8 mouse cellular contexts compared by ENCODE assay signal in genomic region chr11:22972746-22973526, GRCm38 (mm10). TPM values are rescaled to one million over a fixed set of nuclear protein-coding genes. Genes with fewer than 3 reads are reported as not detected.
DNase-seq lines count a peak whose midpoint lies in the region; ATAC-seq and TF ChIP-seq lines count a peak whose summit lies in the region.

No protein-coding gene starts in this region.

- H3K4me2 ChIP-seq in hindbrain, embryonic 15.5 days = peak overlapping the region; percentile 56

- H3K9me3 ChIP-seq in hindbrain, embryonic 15.5 days = peaks cover 11% of the 10 kb centered on the region; the same call in 1 of the 2 replicates

- ATAC-seq in activated CD4-positive, CD25-positive, alpha-beta regulatory T cell, adult 4 months = peak; percentile 56
- peak; percentile 73 for ATAC-seq in hindbrain, embryonic 15.5 days (ENCODE audit: low FRiP score, low read depth)

- peak overlapping the region; percentile 55 for H3K9ac ChIP-seq in hindbrain, embryonic 15.5 days

- peak overlapping the region; percentile 50 for H3K4me3 ChIP-seq in hindbrain, embryonic 15.5 days
- peak overlapping the region; percentile 69 for H3K4me3 ChIP-seq in left cerebral cortex, adult 2 months
- H3K4me3 ChIP-seq in macrophage (ENCODE audit: inconsistent target) = peak overlapping the region; percentile 66

- peaks cover 16% of the 10 kb centered on the region for H3K36me3 ChIP-seq in hindbrain, embryonic 15.5 days
- H3K36me3 ChIP-seq in macrophage (ENCODE audit: inconsistent target) = no peaks in the 10 kb centered on the region; the same call in 1 of the 2 replicates

- intact Hi-C loops in left cerebral cortex, adult 2 months (cut with DNase I) = loop anchor here (2.0 to 5.0 kb wide), 2 partner anchors 460 to 686 kb away; partner anchors contain the start of gene Tmem17

- H3K79me2 ChIP-seq in macrophage (ENCODE audit: inconsistent target) = peaks cover 82% of the 10 kb centered on the region

- no peak for TF ChIP-seq CTCF in left cerebral cortex, adult 2 months (IDR thresholded peaks at IDR 0.05)

- peak; percentile 42 to 64 for DNase-seq in cerebellum, postnatal 4 days (ENCODE audit: low spot score in 2 of 2)
- DNase-seq in frontal cortex, postnatal 36 days (ENCODE audit: low spot score in 2 of 2) = peak; percentile 84 to 87
- DNase-seq in left cerebral cortex, adult 2 months (ENCODE audit: extremely low spot score in 1 of 2, low spot score in 2 of 2) = peak; percentile 84 to 86
- DNase-seq in retina, postnatal 7 days (ENCODE audit: low read depth, low spot score) = peak; percentile 49
- peak; percentile 62 to 86 for DNase-seq in urinary bladder, adult 18-20 months (ENCODE audit: low spot score in 2 of 2)

- H3K27me3 ChIP-seq in hindbrain, embryonic 15.5 days = no peaks in the 10 kb centered on the region

- 51% methylated on average over 40 of the region's 46 CpGs for WGBS in hindbrain, embryonic 15.5 days
- WGBS in macrophage (ENCODE audit: missing documents) = 36% methylated on average over 38 of the region's 46 CpGs

- peak overlapping the region; percentile 82 for H3K27ac ChIP-seq in hindbrain, embryonic 15.5 days (replicated peaks)
- H3K27ac ChIP-seq in left cerebral cortex, adult 2 months = peak overlapping the region; percentile 96
- peak overlapping the region; percentile 57 for H3K27ac ChIP-seq in macrophage

- H3K4me1 ChIP-seq in hindbrain, embryonic 15.5 days (replicated peaks) = peaks cover 34% of the 10 kb centered on the region

RNA-seq across cellular contexts. Expression of gene Zrsr1, which starts 1.1 kb away (rescaled TPM):
- polyA plus RNA-seq in activated CD4-positive, CD25-positive, alpha-beta regulatory T cell, adult 4 months (2017; shearing (Covaris generic)) = 1 to 10 TPM; 5.6 to 7.2 TPM
- polyA plus RNA-seq in hindbrain, embryonic 15.5 days (2015; fragmentation: Nextera tagmentation; extraction: Ambion mirVana) = 7.1 and 8.0 TPM in 2 replicates
- 10 to 100 TPM; 70.0 to 75.6 TPM for total RNA-seq in left cerebral cortex, adult 2 months (2021)
- 10 to 100 TPM in 14 of 26 experiments, 1 to 10 TPM in 12; 3.5 to 50.9 (median 12.9) TPM for total RNA-seq in macrophage (2018; cell fraction: chromatin; rRNA removed)
- 10 to 100 TPM in 14 of 26 experiments, 1 to 10 TPM in 12; 4.8 to 21.7 (median 10.6) TPM for total RNA-seq in macrophage (2018; cell fraction: cytosol; rRNA removed)
- total RNA-seq in macrophage (2018; cell fraction: nucleus; rRNA removed) = 10 to 100 TPM in 17 of 26 experiments, 1 to 10 TPM in 9; 6.9 to 37.6 (median 11.9) TPM
- polyA plus RNA-seq in macrophage (2018) = 5.8 to 35.6 TPM (median 21.9 TPM) in 3 replicates

RNA-seq across cellular contexts. Expression of gene Gm28048, which starts 9.0 kb away (rescaled TPM):
- 10 to 100 TPM; 32.8 to 42.2 TPM for polyA plus RNA-seq in activated CD4-positive, CD25-positive, alpha-beta regulatory T cell, adult 4 months (2017; shearing (Covaris generic))
- polyA plus RNA-seq in hindbrain, embryonic 15.5 days (2015; fragmentation: Nextera tagmentation; extraction: Ambion mirVana) = 3.7 and 3.9 TPM in 2 replicates
- total RNA-seq in left cerebral cortex, adult 2 months (2021) = 10 to 100 TPM in 1 of 2 experiments, 1 to 10 TPM in 1; 9.5 to 14.7 TPM
- 10 to 100 TPM in 25 of 26 experiments, 1 to 10 TPM in 1; 2.4 to 88.7 (median 35.0) TPM for total RNA-seq in macrophage (2018; cell fraction: chromatin; rRNA removed)
- total RNA-seq in macrophage (2018; cell fraction: cytosol; rRNA removed) = 10 to 100 TPM; 19.1 to 67.7 (median 35.9) TPM
- 100 to 1,000 TPM in 4 of 26 experiments, 10 to 100 TPM in 22; 27.3 to 164 (median 74.3) TPM for total RNA-seq in macrophage (2018; cell fraction: nucleus; rRNA removed)
- 31.7 to 42.4 TPM (median 33.8 TPM) in 3 replicates for polyA plus RNA-seq in macrophage (2018)

RNA-seq across cellular contexts. Expression of gene Commd1, which starts 9.2 kb away (rescaled TPM):
- 100 to 1,000 TPM in 1 of 2 experiments, 10 to 100 TPM in 1; 95.9 to 117 TPM for polyA plus RNA-seq in activated CD4-positive, CD25-positive, alpha-beta regulatory T cell, adult 4 months (2017; shearing (Covaris generic))
- polyA plus RNA-seq in hindbrain, embryonic 15.5 days (2015; fragmentation: Nextera tagmentation; extraction: Ambion mirVana) = 245 and 261 TPM in 2 replicates
- total RNA-seq in left cerebral cortex, adult 2 months (2021) = 10 to 100 TPM; 36.7 to 47.7 TPM
- total RNA-seq in macrophage (2018; cell fraction: chromatin; rRNA removed) = 10 to 100 TPM in 2 of 26 experiments, 1 to 10 TPM in 24; 1.1 to 11.2 (median 6.1) TPM
- 10 to 100 TPM; 40.8 to 77.3 (median 56.0) TPM for total RNA-seq in macrophage (2018; cell fraction: cytosol; rRNA removed)
- total RNA-seq in macrophage (2018; cell fraction: nucleus; rRNA removed) = 10 to 100 TPM in 6 of 26 experiments, 1 to 10 TPM in 20; 4.0 to 14.1 (median 7.8) TPM
- polyA plus RNA-seq in macrophage (2018) = 49.4 to 75.0 TPM (median 67.8 TPM) in 3 replicates

RNA-seq across cellular contexts. Expression of gene Cct4, which starts 17.4 kb away (rescaled TPM):
- 100 to 1,000 TPM; 227 to 238 TPM for polyA plus RNA-seq in activated CD4-positive, CD25-positive, alpha-beta regulatory T cell, adult 4 months (2017; shearing (Covaris generic))
- polyA plus RNA-seq in hindbrain, embryonic 15.5 days (2015; fragmentation: Nextera tagmentation; extraction: Ambion mirVana) = 259 and 275 TPM in 2 replicates
- total RNA-seq in left cerebral cortex, adult 2 months (2021) = 100 to 1,000 TPM in 1 of 2 experiments, 10 to 100 TPM in 1; 97.1 to 104 TPM
- total RNA-seq in macrophage (2018; cell fraction: chromatin; rRNA removed) = 100 to 1,000 TPM in 19 of 26 experiments, 10 to 100 TPM in 7; 57.6 to 148 (median 120) TPM
- total RNA-seq in macrophage (2018; cell fraction: cytosol; rRNA removed) = 100 to 1,000 TPM in 24 of 26 experiments, 10 to 100 TPM in 2; 95.9 to 136 (median 113) TPM
- total RNA-seq in macrophage (2018; cell fraction: nucleus; rRNA removed) = 100 to 1,000 TPM in 12 of 26 experiments, 10 to 100 TPM in 14; 55.7 to 148 (median 99.4) TPM
- polyA plus RNA-seq in macrophage (2018) = 114 to 180 TPM (median 117 TPM) in 3 replicates

RNA-seq across cellular contexts. Expression of gene Fam161a, which starts 34.4 kb away (rescaled TPM):
- 1 to 10 TPM; 2.0 to 2.7 TPM for polyA plus RNA-seq in activated CD4-positive, CD25-positive, alpha-beta regulatory T cell, adult 4 months (2017; shearing (Covaris generic))
- polyA plus RNA-seq in hindbrain, embryonic 15.5 days (2015; fragmentation: Nextera tagmentation; extraction: Ambion mirVana) = 4.5 and 5.8 TPM in 2 replicates
- 1 to 10 TPM; 4.9 to 5.0 TPM for total RNA-seq in left cerebral cortex, adult 2 months (2021)
- 10 to 100 TPM in 2 of 26 experiments, 1 to 10 TPM in 22, not detected in 2; 1.1 to 12.7 (median 7.3) TPM for total RNA-seq in macrophage (2018; cell fraction: chromatin; rRNA removed)
- 1 to 10 TPM in 24 of 26 experiments, under 1 TPM in 2; 0.67 to 2.3 (median 1.5) TPM for total RNA-seq in macrophage (2018; cell fraction: cytosol; rRNA removed)
- total RNA-seq in macrophage (2018; cell fraction: nucleus; rRNA removed) = 1 to 10 TPM in 23 of 26 experiments, under 1 TPM in 2, not detected in 1; 0.64 to 9.8 (median 3.6) TPM
- 1.5 to 1.7 TPM (median 1.7 TPM) in 3 replicates for polyA plus RNA-seq in macrophage (2018)

Comparison
In these comparisons a context has a peak if more than half of its experiments do, and no peak if none do; other contexts are left out.
1. Peak in every context shown above with its lines: DNase-seq, ATAC-seq, H3K4me3 ChIP-seq and H3K27ac ChIP-seq.